Mouse (Mus musculus): ENCODE measurements around the gene Smpdl3b.

DNA sequence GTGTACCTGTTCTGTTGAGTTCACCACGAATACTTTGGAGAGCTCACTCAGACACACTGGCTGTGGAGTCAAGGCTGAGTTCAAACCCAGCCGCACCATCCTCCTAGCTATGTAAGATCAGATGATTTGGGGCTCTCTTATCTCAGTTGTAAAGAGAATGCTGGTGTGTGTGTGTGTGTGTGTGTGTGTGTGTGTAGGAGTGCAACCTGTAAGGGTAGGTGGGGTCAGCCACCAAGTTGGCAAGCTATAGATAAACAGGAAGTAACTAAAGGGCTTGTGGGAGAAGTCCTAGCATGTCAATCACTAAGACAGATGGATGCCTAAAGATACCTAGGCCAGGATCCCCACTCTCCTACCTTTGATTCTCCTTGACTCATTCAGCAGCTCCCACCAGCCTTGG, 26.7 kb upstream of the Smpdl3b start:
- no peak for TF ChIP-seq POLR2A (IDR thresholded peaks at IDR 0.05; ENCODE audit: control insufficient read depth, extremely low read depth, insufficient read depth, low read length, poor library complexity)
- TF ChIP-seq CTCF (IDR thresholded peaks at IDR 0.05; ENCODE audit: borderline replicate concordance, control insufficient read depth, extremely low read depth, insufficient read depth, low read length, poor library complexity): no peak
